Mouse (Mus musculus) cerebellum, adult 8-10 months (tissue): ENCODE measurements around the gene Pcyox1.

Experiments
- DNase-seq: peaks from one replicate; pipeline ENCODE4 v3.0.0; 2022

The Pcyox1 gene

GRCm38 (mm10) chr6:86396581-86397256, at the start of gene Pcyox1:
Pcyox1 (minus strand) TSS chr6:86397154.
- peak; percentile 91 for DNase-seq

DNA sequence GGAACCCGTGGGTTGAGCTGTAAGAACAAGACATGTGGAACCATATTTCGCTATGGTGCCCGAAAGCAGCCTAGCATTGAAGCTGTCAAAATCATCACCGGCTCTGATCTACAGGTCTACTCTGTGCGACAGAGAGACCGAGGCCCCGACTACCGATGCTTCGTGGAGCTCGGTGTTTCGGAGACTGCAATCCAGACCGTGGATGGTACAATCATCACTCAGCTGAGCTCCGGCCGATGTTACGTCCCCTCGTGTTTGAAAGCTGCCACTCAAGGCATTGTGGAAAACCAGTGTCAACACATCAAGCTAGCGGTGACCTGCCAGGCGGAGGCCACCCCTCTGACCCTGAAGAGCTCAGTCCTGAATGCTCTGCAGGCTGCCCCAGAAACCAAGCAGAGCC, 48.6 kb upstream of the Pcyox1 start:
- no peak for DNase-seq

DNA sequence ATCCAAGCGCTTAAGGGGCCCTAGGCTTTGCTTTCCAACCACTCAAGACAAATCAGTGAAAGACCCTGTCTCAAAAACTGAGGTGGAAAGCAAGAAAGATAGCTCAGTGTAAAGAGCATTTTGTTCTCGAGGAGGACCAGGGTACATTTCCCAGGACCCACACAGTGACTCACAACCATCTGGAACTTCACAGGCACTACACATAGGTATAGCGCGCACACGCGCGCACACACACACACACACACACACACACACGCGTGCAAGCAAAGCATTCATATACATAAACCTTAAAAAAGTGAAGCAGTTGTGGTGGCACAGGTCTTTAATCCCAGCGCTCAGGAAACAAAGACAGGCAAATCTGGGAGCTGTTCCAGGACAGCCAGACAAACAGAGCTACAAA, 44.6 kb upstream of the Pcyox1 start:
- no peak for DNase-seq

- no peak for DNase-seq
Measured at GRCm38 (mm10) chr6:86439531-86439930, 42.6 kb upstream of the Pcyox1 start.

- DNase-seq: no peak
Measured at GRCm38 (mm10) chr6:86439119-86439496, 42.2 kb upstream of the Pcyox1 start.

GRCm38 (mm10) chr6:86438272-86439118, 41.5 kb upstream of the Pcyox1 start, which contains the start of gene C87436:
C87436 (plus strand) TSS chr6:86438374.
- DNase-seq: peak; percentile 96

DNA sequence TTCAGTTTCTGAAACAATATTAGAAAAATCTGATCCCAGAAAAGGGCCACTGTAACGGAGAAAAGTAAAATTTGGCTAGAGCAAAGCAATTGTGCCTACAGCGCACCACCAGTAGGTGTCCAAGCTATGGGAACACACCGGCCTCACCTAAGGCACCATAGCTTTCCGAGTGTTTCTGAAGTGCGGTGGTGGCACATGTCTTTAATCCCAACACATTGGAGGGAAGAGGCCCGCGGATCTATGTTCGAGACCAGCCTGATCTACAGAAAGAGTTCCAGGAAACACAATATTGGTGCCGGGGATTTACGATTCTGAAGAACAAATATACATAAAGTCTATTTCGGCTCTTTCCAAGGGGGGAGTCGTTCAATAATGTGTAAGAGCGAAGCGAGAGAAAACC, 40.8 kb upstream of the Pcyox1 start:
- DNase-seq: peak; percentile 47

- no peak for DNase-seq
Measured at GRCm38 (mm10) chr6:86433696-86434095, 36.7 kb upstream of the Pcyox1 start.

- no peak for DNase-seq
Measured at GRCm38 (mm10) chr6:86431531-86431930, 34.6 kb upstream of the Pcyox1 start.

DNA sequence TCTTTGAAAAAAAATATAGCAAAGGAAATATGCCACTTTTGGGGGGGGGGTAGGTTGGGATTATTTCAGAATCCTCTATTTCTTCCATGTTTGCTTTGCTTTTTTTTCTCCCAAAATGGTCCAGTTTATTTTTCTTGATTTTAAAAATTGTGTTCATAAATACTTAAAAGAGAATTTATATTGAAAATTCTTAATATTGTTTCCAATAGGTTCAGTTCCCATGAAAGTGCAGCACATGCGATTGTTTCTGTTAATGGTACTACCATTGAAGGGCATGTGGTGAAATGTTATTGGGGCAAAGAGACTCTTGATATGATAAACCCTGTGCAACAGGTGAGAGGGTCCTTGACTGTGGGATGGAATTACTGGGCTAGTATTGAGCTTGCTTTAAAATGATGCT, 29.4 kb upstream of the Pcyox1 start, which contains the start of gene Gm44790:
Gm44790 (plus strand) TSS at position 301 of the 400 bp plus-strand sequence.
- no peak for DNase-seq

- no peak for DNase-seq
Measured at GRCm38 (mm10) chr6:86420491-86420890, 23.5 kb upstream of the Pcyox1 start.

GRCm38 (mm10) chr6:86419239-86419638, 22.3 kb upstream of the Pcyox1 start:
- no peak for DNase-seq

DNA sequence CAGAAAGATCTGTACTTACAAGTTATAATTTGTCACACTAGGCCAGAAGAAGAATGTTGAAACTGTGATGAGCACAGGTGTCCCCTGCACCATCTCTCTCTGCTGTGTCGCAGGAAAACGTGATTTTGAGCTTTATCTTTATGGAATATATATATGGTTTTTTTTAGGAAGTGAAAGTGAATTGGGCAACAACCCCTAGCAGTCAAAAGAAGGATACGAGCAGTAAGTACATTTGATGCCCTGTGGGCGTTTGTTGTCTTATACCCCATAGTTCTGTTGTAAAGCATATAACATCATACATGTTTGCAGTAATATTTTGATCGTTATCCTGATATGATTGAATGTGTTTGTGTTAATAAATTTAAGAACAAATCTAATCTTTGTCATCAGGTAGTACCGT, 21.8 kb upstream of the Pcyox1 start:
- DNase-seq: no peak

GRCm38 (mm10) chr6:86406306-86406705, 9.4 kb upstream of the Pcyox1 start:
- no peak for DNase-seq

GRCm38 (mm10) chr6:86404996-86405395, 8.0 kb upstream of the Pcyox1 start:
- no peak for DNase-seq

DNA sequence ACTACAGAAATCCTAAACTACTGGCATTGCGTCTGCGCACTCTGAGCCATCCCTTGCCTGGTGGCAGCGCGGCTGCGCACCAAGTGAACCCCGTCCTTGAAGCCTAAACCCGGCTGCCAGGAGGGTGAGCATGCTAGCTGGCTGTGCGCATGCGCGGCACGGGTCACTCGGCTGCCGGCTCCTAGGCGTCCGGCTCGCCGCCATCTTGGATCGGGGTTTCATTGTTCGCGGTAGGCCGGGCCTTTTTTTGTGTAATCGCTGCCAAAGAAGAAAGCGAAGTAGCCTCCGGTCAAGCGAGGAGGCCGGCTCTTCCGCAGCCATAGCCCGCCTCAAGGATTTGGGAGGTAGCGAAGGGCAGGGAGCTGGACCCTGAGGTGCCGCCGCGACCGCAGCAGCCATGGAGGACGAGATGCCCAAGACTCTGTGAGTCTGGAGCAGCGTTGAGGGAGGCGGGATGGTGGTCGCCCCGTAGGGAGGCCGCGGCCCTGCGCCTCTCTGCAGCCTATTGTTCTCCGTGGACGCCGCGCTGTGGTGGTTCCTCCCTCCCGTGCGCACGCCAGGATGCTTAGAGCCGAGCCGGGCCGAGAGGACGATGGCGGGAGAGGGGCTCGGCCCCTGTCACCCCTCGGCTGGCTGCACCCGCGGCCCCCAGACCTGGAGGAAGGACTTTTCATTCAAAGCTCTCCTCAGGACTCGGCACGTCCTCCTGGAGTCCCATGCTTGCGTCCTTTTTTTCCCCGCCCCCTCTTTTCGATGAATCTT, 7.3 kb upstream of the Pcyox1 start, which contains the start of gene Tia1:
Tia1 (plus strand) TSS at position 120 of the 762 bp plus-strand sequence.
- peak; percentile 95 for DNase-seq

GRCm38 (mm10) chr6:86403728-86404099, 6.8 kb upstream of the Pcyox1 start:
- peak; percentile 96 for DNase-seq

DNA sequence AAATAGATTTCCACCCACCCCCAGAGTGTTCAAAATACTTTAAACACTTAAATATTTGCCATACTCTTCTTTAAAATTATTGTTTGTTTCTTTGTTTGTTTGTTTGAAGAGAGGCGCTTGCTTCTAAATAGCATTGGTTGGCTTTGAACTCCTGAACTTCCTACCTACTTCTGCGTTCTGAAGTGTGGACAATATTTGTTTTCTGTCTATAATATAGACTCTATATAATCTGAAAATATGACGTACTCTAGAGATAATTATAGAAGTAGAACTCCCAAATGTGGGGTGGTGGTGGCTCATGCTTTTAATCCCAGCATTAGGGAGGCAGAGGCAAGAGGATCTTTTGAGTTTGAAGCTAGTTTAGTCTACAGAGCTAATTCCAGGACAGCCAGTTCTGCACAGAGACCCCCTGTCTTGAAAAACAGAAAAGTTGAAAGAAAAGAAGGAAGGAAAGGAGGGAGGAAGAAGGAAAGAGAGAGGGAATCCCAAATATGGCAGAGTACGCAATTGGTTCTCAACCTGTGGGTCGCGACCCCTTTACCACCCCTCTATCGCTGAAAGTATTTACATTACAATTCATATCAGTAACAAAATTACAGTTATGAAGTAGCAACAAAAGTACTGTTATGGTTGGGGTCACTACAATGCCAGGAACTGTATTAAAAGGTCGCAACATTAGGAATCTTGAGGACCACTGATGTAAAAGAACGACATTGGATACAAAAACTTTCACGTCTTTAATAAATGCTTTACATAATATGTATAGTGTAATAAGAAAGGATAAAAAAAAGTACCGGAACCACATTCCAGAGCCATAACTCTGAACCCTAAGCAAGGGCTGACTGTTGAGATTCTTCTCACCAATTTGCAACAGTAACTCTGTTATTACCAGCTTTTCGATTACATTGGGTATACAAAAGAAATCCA, 6.0 kb upstream of the Pcyox1 start:
- no peak for DNase-seq

DNA sequence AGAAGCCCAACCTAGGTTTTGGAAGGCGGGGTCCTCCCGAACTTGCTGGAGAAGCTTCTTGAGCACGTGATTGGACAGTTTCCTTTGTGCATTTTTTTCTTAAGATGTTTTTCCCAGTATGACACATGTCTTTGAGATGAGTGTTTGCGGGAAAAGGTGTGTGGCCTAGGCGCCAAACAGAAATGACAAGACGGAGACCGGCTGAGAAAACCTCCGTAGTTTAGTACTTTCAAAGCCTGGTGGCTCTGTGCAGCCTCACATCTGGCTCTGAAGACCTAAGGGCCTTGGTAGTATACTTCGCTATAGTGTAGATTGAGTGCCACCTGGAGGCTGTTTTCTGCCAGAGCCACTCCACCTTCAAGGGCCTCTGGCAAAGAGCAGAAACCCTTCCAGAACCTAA, 4.0 kb upstream of the Pcyox1 start:
- no peak for DNase-seq

GRCm38 (mm10) chr6:86399995-86400394, 3.0 kb upstream of the Pcyox1 start:
- DNase-seq: no peak

DNA sequence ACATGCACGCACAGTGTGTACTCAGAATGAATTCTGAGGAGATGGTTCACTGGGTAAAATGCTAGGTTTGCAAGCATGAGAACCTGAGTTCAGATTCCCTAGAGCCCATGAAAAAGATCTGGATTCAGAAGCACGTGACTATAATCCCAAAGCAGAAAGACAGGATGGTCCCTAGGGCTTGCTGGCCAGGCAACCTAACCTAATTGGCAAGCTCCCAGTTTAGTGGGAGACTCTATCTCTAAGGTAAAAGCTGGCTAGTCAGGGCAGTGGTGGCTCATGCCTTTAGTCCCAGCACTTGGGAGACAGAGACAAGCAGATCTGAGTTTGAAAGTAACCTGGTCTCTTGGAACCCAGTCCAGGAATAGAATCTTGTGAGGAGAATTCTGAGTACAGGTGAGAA, 2.0 kb upstream of the Pcyox1 start:
- no peak for DNase-seq
